Mouse (Mus musculus): ENCODE results near the gene Nup188.

- TF ChIP-seq CTCF (conservative IDR thresholded peaks at IDR 0.05; ENCODE audit: insufficient read depth, insufficient read length, low read depth, low read length): no peak
- no peak for TF ChIP-seq POLR2A (IDR thresholded peaks at IDR 0.05; ENCODE audit: low read depth, low read length)
Measured at GRCm38 (mm10) chr2:30258600-30258999, 27.6 kb upstream of the Nup188 start.
